Mouse (Mus musculus): ENCODE data around the gene Eppin. TPM values are rescaled to one million over a fixed set of nuclear protein-coding genes. Genes with fewer than 3 reads are reported as not detected.

The Eppin gene
- total and polyA plus RNA-seq, 2 experiments, result not detected

DNA sequence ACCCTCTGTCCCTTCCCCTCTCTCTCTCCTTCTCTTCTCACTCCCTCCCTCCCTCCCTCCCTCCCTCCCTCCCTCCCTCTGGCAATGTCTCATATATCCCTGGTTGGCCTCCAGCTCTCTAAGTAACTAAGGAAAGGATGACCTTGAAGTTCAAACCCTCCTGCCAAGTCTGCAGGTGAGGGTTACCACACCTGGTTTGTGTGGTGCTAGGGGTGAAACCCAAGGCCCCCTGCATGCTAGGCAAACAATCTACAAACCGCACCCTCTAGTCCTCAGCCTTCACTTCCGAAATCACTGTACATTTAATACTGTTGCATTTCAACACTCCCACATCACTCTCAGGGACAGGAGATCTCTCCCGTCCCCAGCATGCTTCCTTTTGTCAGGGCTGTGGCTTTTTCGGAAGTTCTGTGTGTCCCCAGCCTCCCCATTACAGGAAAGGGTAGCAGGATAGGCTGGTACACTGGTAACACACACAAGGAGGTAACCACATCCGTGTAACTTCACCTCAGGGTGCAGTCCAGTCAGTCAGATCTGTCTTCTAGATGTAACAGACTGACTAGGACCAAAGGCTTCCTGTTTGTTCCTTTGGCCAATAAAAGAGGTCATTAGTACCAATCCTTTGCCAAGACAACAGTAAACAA, 48.8 kb downstream of the Eppin start:
- Histone ChIP-seq H3K4me1 (ENCODE audit: control insufficient read depth, insufficient read depth, low read length) (no peaks in the 10 kb centered on the region), H3K27me3 (ENCODE audit: control insufficient read depth, insufficient read depth, low read length) (peaks cover 5% of the 10 kb centered on the region; the same call in 1 of the 2 replicates), H3K79me2 (ENCODE audit: control insufficient read depth, insufficient read depth, low read length) (no peaks in the 10 kb centered on the region), H3K4me3 (ENCODE audit: insufficient read depth, low read depth, low read length) (no peak overlapping the region), H3K27ac (replicated peaks; ENCODE audit: insufficient read depth, low read depth, low read length) (no peak overlapping the region), H3K9ac (ENCODE audit: low read depth, low read length) (no peak overlapping the region), H3K36me3 (ENCODE audit: control insufficient read depth, insufficient read depth, low read length) (no peaks in the 10 kb centered on the region)
- 40% methylated on average over 5 of the region's 5 CpGs for WGBS
- no peak for TF ChIP-seq CTCF (IDR thresholded peaks at IDR 0.05; ENCODE audit: low read depth, low read length)
- no peak for TF ChIP-seq POLR2A (IDR thresholded peaks at IDR 0.05; ENCODE audit: extremely low read depth, insufficient read depth, low read length)
- DNase-seq (ENCODE audit: extremely low read depth, low read depth, low spot score), result no peak

DNA sequence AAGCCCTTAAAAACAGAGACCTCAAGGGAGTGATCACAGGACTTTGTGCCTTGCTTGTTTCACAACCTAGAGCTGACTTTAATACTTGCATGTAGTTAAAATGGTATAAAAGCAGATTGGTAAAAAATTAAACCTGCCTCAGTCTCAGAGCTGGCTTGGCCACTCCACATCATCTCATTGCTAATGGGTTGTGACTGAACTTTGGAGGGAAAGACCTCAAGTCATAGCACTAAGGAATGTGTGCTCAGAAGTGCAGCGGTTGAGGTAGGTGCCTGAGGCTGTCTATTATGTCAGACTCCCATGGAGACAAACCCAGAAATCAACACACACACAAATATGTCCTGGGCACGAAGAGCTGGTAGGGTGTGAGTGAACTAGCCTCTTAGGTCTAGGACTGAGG, 49.6 kb downstream of the Eppin start:
- TF ChIP-seq POLR2A (IDR thresholded peaks at IDR 0.05; ENCODE audit: extremely low read depth, insufficient read depth, low read length) (no peak), CTCF (IDR thresholded peaks at IDR 0.05; ENCODE audit: low read depth, low read length) (no peak)
- peaks cover 5% of the 10 kb centered on the region; the same call in 1 of the 2 replicates for H3K27me3 ChIP-seq (ENCODE audit: control insufficient read depth, insufficient read depth, low read length)
- no peak overlapping the region for H3K4me3 ChIP-seq (ENCODE audit: insufficient read depth, low read depth, low read length)
- no peaks in the 10 kb centered on the region for H3K79me2 ChIP-seq (ENCODE audit: control insufficient read depth, insufficient read depth, low read length)
- no peaks in the 10 kb centered on the region for H3K4me1 ChIP-seq (ENCODE audit: control insufficient read depth, insufficient read depth, low read length)
- H3K9ac ChIP-seq (ENCODE audit: low read depth, low read length), result no peak overlapping the region
- DNase-seq (ENCODE audit: extremely low read depth, low read depth, low spot score), result no peak
- WGBS, result 78% methylated on average over 2 of the region's 2 CpGs
- H3K27ac ChIP-seq (replicated peaks; ENCODE audit: insufficient read depth, low read depth, low read length), result no peak overlapping the region
- no peaks in the 10 kb centered on the region for H3K36me3 ChIP-seq (ENCODE audit: control insufficient read depth, insufficient read depth, low read length)

DNA sequence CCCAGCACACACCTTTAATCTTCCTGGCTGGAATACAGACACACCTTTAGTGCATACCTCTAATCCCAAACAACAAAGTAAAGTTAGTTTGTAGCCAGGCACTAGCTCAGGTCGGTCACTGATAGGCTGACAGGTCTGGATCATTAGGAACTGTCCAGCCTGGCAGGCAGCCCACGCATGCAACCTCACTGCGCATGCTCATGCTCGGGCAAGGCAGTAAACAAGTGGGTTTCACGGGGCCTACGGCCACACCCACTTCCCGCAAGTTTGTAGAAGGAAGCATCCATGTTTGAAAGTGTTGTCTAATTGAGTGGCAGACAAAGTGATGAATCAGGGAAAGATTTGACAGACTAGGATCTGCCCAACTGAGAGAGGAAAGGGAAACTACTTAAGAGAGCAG, 50.8 kb downstream of the Eppin start:
- WGBS, result 83% methylated on average over 7 of the region's 7 CpGs
- no peaks in the 10 kb centered on the region for H3K79me2 ChIP-seq (ENCODE audit: control insufficient read depth, insufficient read depth, low read length)
- H3K36me3 ChIP-seq (ENCODE audit: control insufficient read depth, insufficient read depth, low read length), result no peaks in the 10 kb centered on the region
- H3K4me1 ChIP-seq (ENCODE audit: control insufficient read depth, insufficient read depth, low read length), result no peaks in the 10 kb centered on the region
- H3K27me3 ChIP-seq (ENCODE audit: control insufficient read depth, insufficient read depth, low read length), result peaks cover 5% of the 10 kb centered on the region; the same call in 1 of the 2 replicates
- no peak for DNase-seq (ENCODE audit: extremely low read depth, low read depth, low spot score)
- no peak overlapping the region for H3K27ac ChIP-seq (replicated peaks; ENCODE audit: insufficient read depth, low read depth, low read length)
- H3K4me3 ChIP-seq (ENCODE audit: insufficient read depth, low read depth, low read length), result no peak overlapping the region
- TF ChIP-seq POLR2A (IDR thresholded peaks at IDR 0.05; ENCODE audit: extremely low read depth, insufficient read depth, low read length) (no peak), CTCF (IDR thresholded peaks at IDR 0.05; ENCODE audit: low read depth, low read length) (no peak)
- H3K9ac ChIP-seq (ENCODE audit: low read depth, low read length), result no peak overlapping the region

DNA sequence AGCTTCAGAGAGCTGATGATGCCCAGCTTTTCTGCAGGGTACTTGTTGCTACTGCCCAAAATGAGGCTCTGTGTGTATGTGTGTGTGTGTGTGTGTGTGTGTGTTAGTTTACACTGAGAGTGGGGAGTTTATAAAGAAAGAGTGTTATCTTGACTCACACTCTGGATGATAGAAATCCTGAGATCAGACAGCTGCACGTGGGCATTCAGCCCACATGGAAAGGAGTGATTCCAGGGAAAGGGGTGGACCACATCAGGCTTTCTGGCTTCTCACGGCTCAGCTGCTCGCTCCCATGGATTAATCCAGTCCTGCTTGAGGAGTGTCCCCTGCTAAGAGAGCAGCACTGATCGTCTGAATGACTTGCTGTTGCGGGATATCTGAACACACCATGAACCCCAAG, 51.3 kb downstream of the Eppin start:
- TF ChIP-seq POLR2A (IDR thresholded peaks at IDR 0.05; ENCODE audit: extremely low read depth, insufficient read depth, low read length), result no peak
- no peak for TF ChIP-seq CTCF (IDR thresholded peaks at IDR 0.05; ENCODE audit: low read depth, low read length)
- no peaks in the 10 kb centered on the region for H3K79me2 ChIP-seq (ENCODE audit: control insufficient read depth, insufficient read depth, low read length)
- 67% methylated on average over 5 of the region's 5 CpGs for WGBS
- H3K4me3 ChIP-seq (ENCODE audit: insufficient read depth, low read depth, low read length), result no peak overlapping the region
- no peak overlapping the region for H3K9ac ChIP-seq (ENCODE audit: low read depth, low read length)
- H3K27ac ChIP-seq (replicated peaks; ENCODE audit: insufficient read depth, low read depth, low read length), result no peak overlapping the region
- no peaks in the 10 kb centered on the region for H3K36me3 ChIP-seq (ENCODE audit: control insufficient read depth, insufficient read depth, low read length)
- H3K4me1 ChIP-seq (ENCODE audit: control insufficient read depth, insufficient read depth, low read length), result no peaks in the 10 kb centered on the region
- H3K27me3 ChIP-seq (ENCODE audit: control insufficient read depth, insufficient read depth, low read length), result peaks cover 5% of the 10 kb centered on the region; the same call in 1 of the 2 replicates
- no peak for DNase-seq (ENCODE audit: extremely low read depth, low read depth, low spot score)

DNA sequence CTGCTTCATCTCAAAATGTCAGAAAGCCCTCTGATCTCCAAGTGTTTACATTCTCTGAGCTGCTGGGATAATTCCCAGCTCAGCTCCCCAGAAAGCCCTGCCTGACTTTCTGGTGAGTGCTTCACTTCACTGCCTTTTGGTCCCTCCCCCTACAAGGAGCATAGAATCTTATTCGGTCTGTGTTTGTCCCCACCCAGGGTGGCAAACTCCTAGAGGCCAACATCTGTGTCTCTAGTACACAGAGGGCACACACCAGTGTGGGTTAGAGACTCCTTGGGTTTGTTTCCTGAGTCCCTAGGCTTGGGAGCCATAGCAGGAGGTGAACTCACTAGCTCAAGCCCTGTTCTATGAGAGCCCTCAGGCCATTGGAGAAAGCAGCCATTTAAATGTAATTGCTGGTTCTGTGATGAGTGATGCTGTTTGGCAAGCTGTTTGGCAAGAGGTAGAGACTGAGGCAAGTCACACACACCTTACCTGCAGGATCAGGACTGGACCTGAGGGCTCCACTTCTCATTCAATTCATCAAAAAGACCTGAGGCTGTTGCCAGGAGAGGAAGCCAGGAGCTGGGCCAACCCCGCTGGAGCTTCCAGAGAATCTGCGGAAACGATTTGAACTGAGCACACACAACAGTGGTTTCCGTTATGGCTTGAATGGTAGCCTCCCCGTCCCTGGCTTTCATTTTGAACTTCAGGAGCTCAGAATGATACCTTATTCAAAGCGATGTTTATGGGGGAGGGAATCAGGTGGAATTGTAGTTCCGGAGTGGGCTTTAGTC, 52.6 kb downstream of the Eppin start:
- DNase-seq (ENCODE audit: extremely low read depth, low read depth, low spot score), result no peak
- Histone ChIP-seq H3K27me3 (ENCODE audit: control insufficient read depth, insufficient read depth, low read length) (peaks cover 5% of the 10 kb centered on the region; the same call in 1 of the 2 replicates), H3K9ac (ENCODE audit: low read depth, low read length) (no peak overlapping the region), H3K79me2 (ENCODE audit: control insufficient read depth, insufficient read depth, low read length) (no peaks in the 10 kb centered on the region), H3K27ac (replicated peaks; ENCODE audit: insufficient read depth, low read depth, low read length) (no peak overlapping the region), H3K4me3 (ENCODE audit: insufficient read depth, low read depth, low read length) (no peak overlapping the region), H3K36me3 (ENCODE audit: control insufficient read depth, insufficient read depth, low read length) (no peaks in the 10 kb centered on the region), H3K4me1 (ENCODE audit: control insufficient read depth, insufficient read depth, low read length) (no peaks in the 10 kb centered on the region)
- TF ChIP-seq CTCF (IDR thresholded peaks at IDR 0.05; ENCODE audit: low read depth, low read length) (no peak), POLR2A (IDR thresholded peaks at IDR 0.05; ENCODE audit: extremely low read depth, insufficient read depth, low read length) (no peak)
- WGBS, result 29% methylated on average over 8 of the region's 8 CpGs

Other genes starting within 250 kb of the Eppin start
Only the 30 nearest of the 32 such genes appear.
- 0.94 and 1.4 TPM in 2 replicates for gene Slpi, start 204.5 kb downstream of the Eppin start, total RNA-seq (2014; rRNA removed)
- gene Slpi, start 204.5 kb downstream of the Eppin start, polyA plus RNA-seq (2012; rRNA removed), result 4.5 and 5.7 TPM in 2 replicates
- gene Rbpjl, start 190.5 kb downstream of the Eppin start, total RNA-seq (2014; rRNA removed), result 0.18 and 0.20 TPM in 2 replicates
- not detected in 2 replicates for gene Rbpjl, start 190.5 kb downstream of the Eppin start, polyA plus RNA-seq (2012; rRNA removed)
- 0.07 and 0.09 TPM in 2 replicates for gene Matn4, start 188.4 kb downstream of the Eppin start, total RNA-seq (2014; rRNA removed)
- 0.04 and 0.05 TPM in 2 replicates for gene Matn4, start 188.4 kb downstream of the Eppin start, polyA plus RNA-seq (2012; rRNA removed)
- gene Sdc4, start 149.7 kb downstream of the Eppin start, total RNA-seq (2014; rRNA removed), result 511 and 573 TPM in 2 replicates
- 178 and 182 TPM in 2 replicates for gene Sdc4, start 149.7 kb downstream of the Eppin start, polyA plus RNA-seq (2012; rRNA removed)
- 33.7 and 40.9 TPM in 2 replicates for gene Sys1, start 136.6 kb downstream of the Eppin start, total RNA-seq (2014; rRNA removed)
- gene Sys1, start 136.6 kb downstream of the Eppin start, polyA plus RNA-seq (2012; rRNA removed), result 145 and 157 TPM in 2 replicates
- 0.46 TPM in 1 of 2 replicates, not detected in the other for gene Gm20458, start 132.6 kb downstream of the Eppin start, total RNA-seq (2014; rRNA removed)
- gene Gm20458, start 132.6 kb downstream of the Eppin start, polyA plus RNA-seq (2012; rRNA removed), result 11.7 and 14.2 TPM in 2 replicates
- gene Trp53tg5, start 119.9 kb downstream of the Eppin start, total RNA-seq (2014; rRNA removed), result not detected in 2 replicates
- not detected in 2 replicates for gene Trp53tg5, start 119.9 kb downstream of the Eppin start, polyA plus RNA-seq (2012; rRNA removed)
- 8.1 and 10.1 TPM in 2 replicates for gene Dbndd2, start 107.5 kb downstream of the Eppin start, total RNA-seq (2014; rRNA removed)
- 7.6 and 9.5 TPM in 2 replicates for gene Dbndd2, start 107.5 kb downstream of the Eppin start, polyA plus RNA-seq (2012; rRNA removed)
- 7.5 and 14.2 TPM in 2 replicates for gene Pigt, start 96.1 kb downstream of the Eppin start, total RNA-seq (2014; rRNA removed)
- 56.7 and 63.7 TPM in 2 replicates for gene Pigt, start 96.1 kb downstream of the Eppin start, polyA plus RNA-seq (2012; rRNA removed)
- 4.6 and 8.5 TPM in 2 replicates for gene Wfdc2, start 31.2 kb downstream of the Eppin start, total RNA-seq (2014; rRNA removed)
- 9.9 and 18.9 TPM in 2 replicates for gene Wfdc2, start 31.2 kb downstream of the Eppin start, polyA plus RNA-seq (2012; rRNA removed)
- gene Spint3, start 20.1 kb downstream of the Eppin start, total RNA-seq (2014; rRNA removed), result not detected in 2 replicates
- gene Spint3, start 20.1 kb downstream of the Eppin start, polyA plus RNA-seq (2012; rRNA removed), result not detected in 2 replicates
- not detected in 2 replicates for gene Wfdc6a, start 8.1 kb downstream of the Eppin start, total RNA-seq (2014; rRNA removed)
- 0.11 TPM in 1 of 2 replicates, not detected in the other for gene Wfdc6a, start 8.1 kb downstream of the Eppin start, polyA plus RNA-seq (2012; rRNA removed)
- gene Wfdc6b, start 19.9 kb upstream of the Eppin start, total RNA-seq (2014; rRNA removed), result not detected in 2 replicates
- not detected in 2 replicates for gene Wfdc6b, start 19.9 kb upstream of the Eppin start, polyA plus RNA-seq (2012; rRNA removed)
- gene Wfdc8, start 20.0 kb upstream of the Eppin start, total RNA-seq (2014; rRNA removed), result not detected in 2 replicates
- not detected in 2 replicates for gene Wfdc8, start 20.0 kb upstream of the Eppin start, polyA plus RNA-seq (2012; rRNA removed)
- gene Wfdc16, start 45.2 kb upstream of the Eppin start, total RNA-seq (2014; rRNA removed), result not detected in 2 replicates
- 0.07 TPM in 1 of 2 replicates, not detected in the other for gene Wfdc16, start 45.2 kb upstream of the Eppin start, polyA plus RNA-seq (2012; rRNA removed)
- not detected in 2 replicates for gene Wfdc10, start 62.5 kb upstream of the Eppin start, total RNA-seq (2014; rRNA removed)
- not detected in 2 replicates for gene Wfdc10, start 62.5 kb upstream of the Eppin start, polyA plus RNA-seq (2012; rRNA removed)
- gene Wfdc9, start 63.0 kb upstream of the Eppin start, total RNA-seq (2014; rRNA removed), result not detected in 2 replicates
- gene Wfdc9, start 63.0 kb upstream of the Eppin start, polyA plus RNA-seq (2012; rRNA removed), result not detected in 2 replicates
- gene Wfdc11, start 80.5 kb upstream of the Eppin start, total RNA-seq (2014; rRNA removed), result not detected in 2 replicates
- gene Wfdc11, start 80.5 kb upstream of the Eppin start, polyA plus RNA-seq (2012; rRNA removed), result not detected in 2 replicates
- not detected in 2 replicates for gene Wfdc13, start 91.5 kb upstream of the Eppin start, total RNA-seq (2014; rRNA removed)
- not detected in 2 replicates for gene Wfdc13, start 91.5 kb upstream of the Eppin start, polyA plus RNA-seq (2012; rRNA removed)
- not detected in 2 replicates for gene Spint4, start 104.9 kb upstream of the Eppin start, total RNA-seq (2014; rRNA removed)
- not detected in 2 replicates for gene Spint4, start 104.9 kb upstream of the Eppin start, polyA plus RNA-seq (2012; rRNA removed)
- gene Spint5, start 121.7 kb upstream of the Eppin start, total RNA-seq (2014; rRNA removed), result not detected in 2 replicates
- gene Spint5, start 121.7 kb upstream of the Eppin start, polyA plus RNA-seq (2012; rRNA removed), result not detected in 2 replicates
- gene Wfdc3, start 152.3 kb upstream of the Eppin start, total RNA-seq (2014; rRNA removed), result 0.09 and 0.81 TPM in 2 replicates
- 0.07 and 0.21 TPM in 2 replicates for gene Wfdc3, start 152.3 kb upstream of the Eppin start, polyA plus RNA-seq (2012; rRNA removed)
- 11.8 and 12.9 TPM in 2 replicates for gene Dnttip1, start 152.4 kb upstream of the Eppin start, total RNA-seq (2014; rRNA removed)
- gene Dnttip1, start 152.4 kb upstream of the Eppin start, polyA plus RNA-seq (2012; rRNA removed), result 11.9 and 17.6 TPM in 2 replicates
- gene Ube2c, start 176.3 kb upstream of the Eppin start, total RNA-seq (2014; rRNA removed), result 0.18 and 1.9 TPM in 2 replicates
- 1.2 and 1.5 TPM in 2 replicates for gene Ube2c, start 176.3 kb upstream of the Eppin start, polyA plus RNA-seq (2012; rRNA removed)
- 6.1 TPM in 1 of 2 replicates, not detected in the other for gene Tnnc2, start 186.4 kb upstream of the Eppin start, total RNA-seq (2014; rRNA removed)
- not detected in 2 replicates for gene Tnnc2, start 186.4 kb upstream of the Eppin start, polyA plus RNA-seq (2012; rRNA removed)
- 10.8 and 12.6 TPM in 2 replicates for gene Snx21, start 192.2 kb upstream of the Eppin start, total RNA-seq (2014; rRNA removed)
- gene Snx21, start 192.2 kb upstream of the Eppin start, polyA plus RNA-seq (2012; rRNA removed), result 14.4 and 14.6 TPM in 2 replicates
- 19.4 and 25.8 TPM in 2 replicates for gene Acot8, start 211.3 kb upstream of the Eppin start, total RNA-seq (2014; rRNA removed)
- gene Acot8, start 211.3 kb upstream of the Eppin start, polyA plus RNA-seq (2012; rRNA removed), result 46.1 and 53.2 TPM in 2 replicates
- gene Zswim3, start 211.5 kb upstream of the Eppin start, total RNA-seq (2014; rRNA removed), result 0.83 and 1.1 TPM in 2 replicates
- gene Zswim3, start 211.5 kb upstream of the Eppin start, polyA plus RNA-seq (2012; rRNA removed), result 0.73 and 0.82 TPM in 2 replicates
- gene Zswim1, start 229.1 kb upstream of the Eppin start, total RNA-seq (2014; rRNA removed), result 0.55 and 0.81 TPM in 2 replicates
- gene Zswim1, start 229.1 kb upstream of the Eppin start, polyA plus RNA-seq (2012; rRNA removed), result 3.2 and 4.4 TPM in 2 replicates
- gene Spata25, start 234.9 kb upstream of the Eppin start, total RNA-seq (2014; rRNA removed), result 0.18 TPM in 1 of 2 replicates, not detected in the other
- gene Spata25, start 234.9 kb upstream of the Eppin start, polyA plus RNA-seq (2012; rRNA removed), result not detected in 2 replicates

Measured in liver, adult 2 months (tissue).